Mouse (Mus musculus): ENCODE results near the gene Prss23. TPM values are rescaled to one million over a fixed set of nuclear protein-coding genes. Genes with fewer than 3 reads are reported as not detected.

Gene Prss23
- polyA plus RNA-seq (2012; ENCODE audit: insufficient read depth, insufficient read length, missing spikeins), result 0.84 and 2.2 TPM in 2 replicates

GRCm38 (mm10) chr7:89526731-89527429 lies at the start of gene Prss23:
Gene Prss23 (minus strand): TSS chr7:89527187.
- TF ChIP-seq POLR2A (IDR thresholded peaks at IDR 0.05; ENCODE audit: borderline replicate concordance, low read depth, low read length), result no peak
- no peak for TF ChIP-seq CTCF (IDR thresholded peaks at IDR 0.05; ENCODE audit: low read depth, low read length)
- H3K4me1 ChIP-seq (ENCODE audit: control insufficient read depth, insufficient read depth, low read length), result no peaks in the 10 kb centered on the region
- H3K27ac ChIP-seq (ENCODE audit: insufficient read depth, low read depth, low read length), result no peak within 1 kb of the TSS
- no peak within 1 kb of the TSS for H3K4me3 ChIP-seq (ENCODE audit: insufficient read depth, low read length)

- Histone ChIP-seq H3K4me1 (ENCODE audit: control insufficient read depth, insufficient read depth, low read length) (no peaks in the 10 kb centered on the region), H3K4me3 (ENCODE audit: insufficient read depth, low read length) (no peak overlapping the region), H3K27ac (ENCODE audit: insufficient read depth, low read depth, low read length) (no peak overlapping the region)
- TF ChIP-seq POLR2A (IDR thresholded peaks at IDR 0.05; ENCODE audit: borderline replicate concordance, low read depth, low read length), result no peak
- no peak for TF ChIP-seq CTCF (IDR thresholded peaks at IDR 0.05; ENCODE audit: low read depth, low read length)
Observed at GRCm38 (mm10) chr7:89576127-89576526, 49.1 kb upstream of the Prss23 start.

GRCm38 (mm10) chr7:89564569-89564968 lies 37.6 kb upstream of the Prss23 start:
- Histone ChIP-seq H3K4me1 (ENCODE audit: control insufficient read depth, insufficient read depth, low read length) (peaks cover 35% of the 10 kb centered on the region), H3K27ac (ENCODE audit: insufficient read depth, low read depth, low read length) (no peak overlapping the region), H3K4me3 (ENCODE audit: insufficient read depth, low read length) (no peak overlapping the region)
- no peak for TF ChIP-seq CTCF (IDR thresholded peaks at IDR 0.05; ENCODE audit: low read depth, low read length)
- no peak for TF ChIP-seq POLR2A (IDR thresholded peaks at IDR 0.05; ENCODE audit: borderline replicate concordance, low read depth, low read length)

- Histone ChIP-seq H3K27ac (ENCODE audit: insufficient read depth, low read depth, low read length) (no peak overlapping the region), H3K4me1 (ENCODE audit: control insufficient read depth, insufficient read depth, low read length) (peaks cover 37% of the 10 kb centered on the region)
- TF ChIP-seq POLR2A (IDR thresholded peaks at IDR 0.05; ENCODE audit: borderline replicate concordance, low read depth, low read length) (no peak), CTCF (IDR thresholded peaks at IDR 0.05; ENCODE audit: low read depth, low read length) (no peak)
Observed at GRCm38 (mm10) chr7:89563501-89563900, 36.5 kb upstream of the Prss23 start.

GRCm38 (mm10) chr7:89562140-89562539 lies 35.2 kb upstream of the Prss23 start:
- Histone ChIP-seq H3K4me1 (ENCODE audit: control insufficient read depth, insufficient read depth, low read length) (peaks cover 37% of the 10 kb centered on the region), H3K27ac (ENCODE audit: insufficient read depth, low read depth, low read length) (no peak overlapping the region), H3K4me3 (ENCODE audit: insufficient read depth, low read length) (no peak overlapping the region)
- TF ChIP-seq CTCF (IDR thresholded peaks at IDR 0.05; ENCODE audit: low read depth, low read length) (no peak), POLR2A (IDR thresholded peaks at IDR 0.05; ENCODE audit: borderline replicate concordance, low read depth, low read length) (no peak)

More at GRCm38 (mm10) chr7:89563501-89563900, 36.5 kb upstream of the Prss23 start:
- H3K4me3 ChIP-seq (ENCODE audit: insufficient read depth, low read length), result no peak overlapping the region

- no peak for TF ChIP-seq CTCF (IDR thresholded peaks at IDR 0.05; ENCODE audit: low read depth, low read length)
- no peak for TF ChIP-seq POLR2A (IDR thresholded peaks at IDR 0.05; ENCODE audit: borderline replicate concordance, low read depth, low read length)
Observed at GRCm38 (mm10) chr7:89560939-89561338, 34.0 kb upstream of the Prss23 start.

GRCm38 (mm10) chr7:89559633-89560032 lies 32.6 kb upstream of the Prss23 start:
- Histone ChIP-seq H3K4me1 (ENCODE audit: control insufficient read depth, insufficient read depth, low read length) (peaks cover 36% of the 10 kb centered on the region), H3K27ac (ENCODE audit: insufficient read depth, low read depth, low read length) (no peak overlapping the region), H3K4me3 (ENCODE audit: insufficient read depth, low read length) (no peak overlapping the region)
- TF ChIP-seq CTCF (IDR thresholded peaks at IDR 0.05; ENCODE audit: low read depth, low read length), result no peak
- TF ChIP-seq POLR2A (IDR thresholded peaks at IDR 0.05; ENCODE audit: borderline replicate concordance, low read depth, low read length), result no peak

More at GRCm38 (mm10) chr7:89560939-89561338, 34.0 kb upstream of the Prss23 start:
- Histone ChIP-seq H3K27ac (ENCODE audit: insufficient read depth, low read depth, low read length) (peak overlapping the region; percentile 33), H3K4me1 (ENCODE audit: control insufficient read depth, insufficient read depth, low read length) (peaks cover 37% of the 10 kb centered on the region), H3K4me3 (ENCODE audit: insufficient read depth, low read length) (no peak overlapping the region)

- Histone ChIP-seq H3K4me1 (ENCODE audit: control insufficient read depth, insufficient read depth, low read length) (peaks cover 32% of the 10 kb centered on the region), H3K4me3 (ENCODE audit: insufficient read depth, low read length) (no peak overlapping the region), H3K27ac (ENCODE audit: insufficient read depth, low read depth, low read length) (no peak overlapping the region)
- TF ChIP-seq POLR2A (IDR thresholded peaks at IDR 0.05; ENCODE audit: borderline replicate concordance, low read depth, low read length), result no peak
Observed at GRCm38 (mm10) chr7:89559105-89559504, 32.1 kb upstream of the Prss23 start.

GRCm38 (mm10) chr7:89558446-89559039 lies 31.6 kb upstream of the Prss23 start:
- TF ChIP-seq CTCF (IDR thresholded peaks at IDR 0.05; ENCODE audit: low read depth, low read length), result no peak
- no peak for TF ChIP-seq POLR2A (IDR thresholded peaks at IDR 0.05; ENCODE audit: borderline replicate concordance, low read depth, low read length)
- Histone ChIP-seq H3K4me1 (ENCODE audit: control insufficient read depth, insufficient read depth, low read length) (peaks cover 29% of the 10 kb centered on the region), H3K4me3 (ENCODE audit: insufficient read depth, low read length) (no peak overlapping the region), H3K27ac (ENCODE audit: insufficient read depth, low read depth, low read length) (no peak overlapping the region)

- TF ChIP-seq CTCF (IDR thresholded peaks at IDR 0.05; ENCODE audit: low read depth, low read length) (no peak), POLR2A (IDR thresholded peaks at IDR 0.05; ENCODE audit: borderline replicate concordance, low read depth, low read length) (no peak)
- Histone ChIP-seq H3K4me3 (ENCODE audit: insufficient read depth, low read length) (no peak overlapping the region), H3K27ac (ENCODE audit: insufficient read depth, low read depth, low read length) (no peak overlapping the region), H3K4me1 (ENCODE audit: control insufficient read depth, insufficient read depth, low read length) (peaks cover 17% of the 10 kb centered on the region)
Observed at GRCm38 (mm10) chr7:89557056-89557455, 30.1 kb upstream of the Prss23 start.
